Mouse (Mus musculus): ENCODE measurements around the gene Cebpz.

DNA sequence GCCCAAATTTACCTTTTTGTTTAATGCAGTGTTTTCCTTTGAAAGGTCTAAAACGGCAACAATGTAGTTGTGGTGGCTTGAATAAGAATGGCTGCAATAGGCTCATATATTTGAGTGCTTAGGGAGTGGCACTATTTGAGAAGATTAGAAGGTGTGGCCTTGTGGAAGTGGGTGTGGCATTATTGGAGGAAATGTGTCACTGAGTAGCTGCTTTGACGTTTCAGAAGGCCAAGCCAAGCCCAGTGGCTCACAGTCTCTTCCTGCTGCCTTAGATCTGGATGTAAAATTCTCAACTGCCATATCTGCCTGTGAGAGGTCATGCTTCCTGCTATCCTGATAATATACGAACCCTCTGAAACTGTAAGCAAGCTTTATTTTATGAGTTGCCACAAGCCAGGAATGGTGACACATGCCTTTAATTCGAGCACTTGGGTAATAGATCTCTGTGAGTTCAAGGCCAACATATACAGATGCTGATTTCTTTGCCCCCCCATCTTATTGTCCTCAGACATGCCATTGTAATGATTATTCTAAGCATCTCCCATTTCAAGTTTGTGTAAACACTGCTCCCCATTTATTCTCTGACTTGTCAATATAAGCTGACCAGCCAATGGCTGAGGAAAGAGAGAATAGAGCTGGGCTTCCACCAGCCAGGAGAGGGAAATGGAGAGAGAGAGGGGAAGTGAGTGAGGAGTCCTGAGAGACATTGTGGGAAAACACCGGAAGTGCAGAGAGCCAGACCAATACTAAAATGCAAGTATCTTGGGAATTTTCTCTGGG is 51.4 kb downstream of the Cebpz start:
- TF ChIP-seq CTCF (IDR thresholded peaks at IDR 0.05; ENCODE audit: low read depth), result no peak
- TF ChIP-seq EP300 (IDR thresholded peaks at IDR 0.05; ENCODE audit: low read depth), result no peak

Data from heart, postnatal 0 days (tissue).